8 mouse cellular contexts compared by ENCODE assay signal in genomic region chr5:130221316-130221715, GRCm38 (mm10). TPM values are rescaled to one million over a fixed set of nuclear protein-coding genes. Genes with fewer than 3 reads are reported as not detected.
A peak's percentile ranks its signal among the peaks of the same experiment; 100 is the strongest.
DNase-seq lines count a peak whose midpoint lies in the region; ATAC-seq and TF ChIP-seq lines count a peak whose summit lies in the region.

No protein-coding gene starts in this region.

- intact Hi-C loops in heart, adult 2 months (cut with DNase I) = loop anchor here (2.0 kb wide), 1 partner anchor 49 kb away; no protein-coding TSS in a partner anchor
- intact Hi-C loops in gastrocnemius, postnatal 14 days (cut with DNase I; ENCODE audit: low total_unique reads) = no loop called here
- intact Hi-C loops in gastrocnemius, postnatal 36 days (cut with DNase I) = loop anchor here (5.0 kb wide), 1 partner anchor 49 kb away; the partner anchor contains the start of gene Rabgef1

- H3K79me2 ChIP-seq in heart, adult 2 months (replicated peaks; ENCODE audit: control insufficient read depth, insufficient read depth, low read length) = peaks cover 3% of the 10 kb centered on the region; the same call in 1 of the 2 replicates
- peaks cover 41% of the 10 kb centered on the region for H3K79me2 ChIP-seq in MEL (ENCODE audit: control insufficient read depth, insufficient read depth, low read length, poor library complexity)

- peak overlapping the region; percentile 93 for H3K27ac ChIP-seq in heart, adult 2 months
- H3K27ac ChIP-seq in MEL (ENCODE audit: control insufficient read depth, low read depth, low read length) = no peak overlapping the region
- H3K27ac ChIP-seq in hindbrain, embryonic 16.5 days (ENCODE audit: low read depth, low read length) = peak overlapping the region; percentile 86
- H3K27ac ChIP-seq in midbrain, embryonic 12.5 days (replicated peaks) = no peak overlapping the region

- peak overlapping the region; percentile 82 for H3K4me2 ChIP-seq in hindbrain, embryonic 16.5 days (ENCODE audit: low read length)
- peak overlapping the region; percentile 72 for H3K4me2 ChIP-seq in midbrain, embryonic 12.5 days (replicated peaks)

- DNase-seq in heart, adult 2 months = no peak
- DNase-seq in heart, adult 8-10 months (ENCODE audit: low spot score) = no peak
- DNase-seq in MEL (ENCODE audit: low read depth, low spot score) (no peak), adipocyte (ENCODE audit: low spot score) (no peak)
- no peak for DNase-seq in gastrocnemius, postnatal 14 days
- DNase-seq in gastrocnemius, postnatal 36 days = no peak

- H3K9ac ChIP-seq in heart, adult 2 months (ENCODE audit: low read depth, low read length) = no peak overlapping the region
- H3K9ac ChIP-seq in MEL (ENCODE audit: control insufficient read depth, low read depth, low read length, poor library complexity, severe bottlenecking) = peak overlapping the region; percentile 99
- H3K9ac ChIP-seq in hindbrain, embryonic 16.5 days (ENCODE audit: low read depth, low read length) = peak overlapping the region; percentile 78
- peak overlapping the region; percentile 97 for H3K9ac ChIP-seq in midbrain, embryonic 12.5 days (replicated peaks)

- peaks cover 3% of the 10 kb centered on the region for H3K36me3 ChIP-seq in heart, adult 2 months (ENCODE audit: control insufficient read depth, insufficient read depth, low read length)
- peaks cover 11 to 23% of the 10 kb centered on the region in 2 experiments for H3K36me3 ChIP-seq in MEL (ENCODE audit: control insufficient read depth in 1 of 2, insufficient read depth in 2 of 2, low read length in 2 of 2)
- no peaks in the 10 kb centered on the region for H3K36me3 ChIP-seq in hindbrain, embryonic 16.5 days (ENCODE audit: control insufficient read depth, insufficient read depth, low read length)
- no peaks in the 10 kb centered on the region for H3K36me3 ChIP-seq in midbrain, embryonic 12.5 days

- no peak for TF ChIP-seq RAD21 in MEL (IDR thresholded peaks at IDR 0.05; ENCODE audit: low read depth, low read length)

- H3K4me1 ChIP-seq in heart, adult 2 months (ENCODE audit: control insufficient read depth, insufficient read depth, low read length) = peaks cover 12% of the 10 kb centered on the region
- H3K4me1 ChIP-seq in MEL (ENCODE audit: control insufficient read depth in 1 of 2, insufficient read depth in 2 of 2, low read length in 2 of 2) = peaks cover 0 to 25% of the 10 kb centered on the region in 2 experiments; a peak in 3 of 4 replicates
- peaks cover 19% of the 10 kb centered on the region for H3K4me1 ChIP-seq in hindbrain, embryonic 16.5 days (ENCODE audit: control insufficient read depth, insufficient read depth, low read depth, low read length)
- H3K4me1 ChIP-seq in midbrain, embryonic 12.5 days = peaks cover 18% of the 10 kb centered on the region

- TF ChIP-seq POLR2A in heart, adult 2 months (IDR thresholded peaks at IDR 0.05; ENCODE audit: insufficient read depth, low read depth, low read length) = no peak
- TF ChIP-seq POLR2A in MEL (IDR thresholded peaks at IDR 0.05; ENCODE audit: control insufficient read depth in 1 of 2, insufficient read depth in 1 of 2, low read depth in 1 of 2, low read length in 2 of 2, poor library complexity in 1 of 2) = no peak

- 49% methylated on average over 2 of the region's 2 CpGs for WGBS in heart, adult 2 months
- 54% methylated on average over 2 of the region's 2 CpGs for WGBS in hindbrain, embryonic 16.5 days
- 49% methylated on average over 2 of the region's 2 CpGs for WGBS in midbrain, embryonic 12.5 days

- ATAC-seq in hindbrain, embryonic 16.5 days = 0 out of 2 replicates have a peak, but pooled peaks have one; percentile 3
- no peak for ATAC-seq in midbrain, embryonic 12.5 days (ENCODE audit: low FRiP score, low read depth)

- TF ChIP-seq EP300 in heart, adult 2 months (IDR thresholded peaks at IDR 0.05; ENCODE audit: insufficient read depth, low read depth, low read length) = no peak
- no peak for TF ChIP-seq EP300 in MEL (IDR thresholded peaks at IDR 0.05; ENCODE audit: low read depth in 1 of 2, low read length in 2 of 2)

- peak overlapping the region; percentile 88 for H3K4me3 ChIP-seq in heart, adult 2 months
- peak overlapping the region; percentile 97 to 100 for H3K4me3 ChIP-seq in MEL (ENCODE audit: control insufficient read depth in 1 of 2, insufficient read depth in 1 of 2, low read depth in 2 of 2, low read length in 2 of 2)
- peak overlapping the region; percentile 54 for H3K4me3 ChIP-seq in hindbrain, embryonic 16.5 days (ENCODE audit: low read length)
- H3K4me3 ChIP-seq in midbrain, embryonic 12.5 days = peak overlapping the region; percentile 100

- H3K27me3 ChIP-seq in heart, adult 2 months (ENCODE audit: control insufficient read depth, insufficient read depth, low read length) = no peaks in the 10 kb centered on the region
- no peaks in the 10 kb centered on the region for H3K27me3 ChIP-seq in MEL (ENCODE audit: control insufficient read depth in 1 of 2, insufficient read depth in 2 of 2, low read length in 2 of 2)
- H3K27me3 ChIP-seq in hindbrain, embryonic 16.5 days (replicated peaks; ENCODE audit: control insufficient read depth, insufficient read depth, low read length) = no peaks in the 10 kb centered on the region
- H3K27me3 ChIP-seq in midbrain, embryonic 12.5 days = no peaks in the 10 kb centered on the region

- no peaks in the 10 kb centered on the region for H3K9me3 ChIP-seq in MEL (replicated peaks; ENCODE audit: insufficient read depth, low read length)
- no peaks in the 10 kb centered on the region for H3K9me3 ChIP-seq in hindbrain, embryonic 16.5 days (ENCODE audit: control insufficient read depth, low read length)
- peaks cover 7% of the 10 kb centered on the region; the same call in 1 of the 2 replicates for H3K9me3 ChIP-seq in midbrain, embryonic 12.5 days

- no peak for TF ChIP-seq CTCF in heart, adult 2 months (IDR thresholded peaks at IDR 0.05)
- TF ChIP-seq CTCF in MEL (IDR thresholded peaks at IDR 0.05 in 2 of 3, conservative IDR thresholded peaks at IDR 0.05 in 1 of 3; ENCODE audit: control insufficient read depth in 1 of 3, insufficient read depth in 1 of 3, low read depth in 2 of 3, low read length in 3 of 3, poor library complexity in 1 of 3, severe bottlenecking in 1 of 3) = no peak

TF ChIP-seq in MEL, 35 proteins besides CTCF, POLR2A, EP300 and RAD21:
- TF ChIP-seq MEF2A (IDR thresholded peaks at IDR 0.05; ENCODE audit: extremely low read depth, insufficient replicate concordance, low read depth, low read length, poor library complexity, severe bottlenecking) (no peak), ELF1 (IDR thresholded peaks at IDR 0.05; ENCODE audit: low read depth, low read length) (no peak), ZNF384 (IDR thresholded peaks at IDR 0.05; ENCODE audit: low read depth, low read length) (peak; percentile 81), BHLHE40 (IDR thresholded peaks at IDR 0.05; ENCODE audit: borderline replicate concordance, low read depth, low read length) (no peak)

RNA-seq across cellular contexts. Expression of gene Tmem248, which starts 4.4 kb away (rescaled TPM):
- 10 to 100 TPM; 35.7 to 46.1 TPM for total RNA-seq in heart, adult 2 months (2021)
- polyA plus RNA-seq in heart, adult 2 months (2012; rRNA removed) = 20.8 and 26.1 TPM in 2 replicates
- 10 to 100 TPM; 38.1 to 48.4 (median 46.1) TPM for total RNA-seq in heart, adult 8-10 months (2022)
- 50.5 and 58.2 TPM in 2 replicates for total RNA-seq in MEL (2012; rRNA removed)
- polyA plus RNA-seq in MEL (2012; ENCODE audit: insufficient read depth in 1 of 2, insufficient read length in 2 of 2, low read depth in 1 of 2, low replicate concordance in 2 of 2, missing spikeins in 1 of 2) = 10 to 100 TPM in 1 of 2 experiments, not detected in 1; 55.5 TPM
- 26.0 and 26.6 TPM in 2 replicates for polyA plus RNA-seq in hindbrain, embryonic 16.5 days (2015; fragmentation: Nextera tagmentation; extraction: Ambion mirVana)
- polyA plus RNA-seq in midbrain, embryonic 12.5 days (2016; fragmentation: Nextera tagmentation; extraction: Ambion mirVana) = 33.1 and 34.1 TPM in 2 replicates
- total RNA-seq in gastrocnemius, postnatal 14 days (2021) = 10 to 100 TPM; 28.6 to 29.6 TPM
- 10 to 100 TPM; 30.9 to 43.7 TPM for total RNA-seq in gastrocnemius, postnatal 36 days (2021)

RNA-seq across cellular contexts. Expression of gene Sbds, which starts 34.0 kb away (rescaled TPM):
- total RNA-seq in heart, adult 2 months (2021) = 10 to 100 TPM; 45.8 to 48.7 TPM
- 22.0 and 25.4 TPM in 2 replicates for polyA plus RNA-seq in heart, adult 2 months (2012; rRNA removed)
- 10 to 100 TPM; 50.7 to 62.6 (median 55.7) TPM for total RNA-seq in heart, adult 8-10 months (2022)
- 51.1 and 74.7 TPM in 2 replicates for total RNA-seq in MEL (2012; rRNA removed)
- polyA plus RNA-seq in MEL (2012; ENCODE audit: insufficient read depth in 1 of 2, insufficient read length in 2 of 2, low read depth in 1 of 2, low replicate concordance in 2 of 2, missing spikeins in 1 of 2) = 10 to 100 TPM in 1 of 2 experiments, not detected in 1; 88.1 TPM
- 56.1 and 64.4 TPM in 2 replicates for polyA plus RNA-seq in hindbrain, embryonic 16.5 days (2015; fragmentation: Nextera tagmentation; extraction: Ambion mirVana)
- 70.5 and 73.7 TPM in 2 replicates for polyA plus RNA-seq in midbrain, embryonic 12.5 days (2016; fragmentation: Nextera tagmentation; extraction: Ambion mirVana)
- total RNA-seq in gastrocnemius, postnatal 14 days (2021) = 10 to 100 TPM; 22.6 to 23.4 TPM
- total RNA-seq in gastrocnemius, postnatal 36 days (2021) = 10 to 100 TPM; 24.1 to 24.6 TPM

RNA-seq across cellular contexts. Expression of gene Tyw1, which starts 34.1 kb away (rescaled TPM):
- 1 to 10 TPM; 7.0 to 9.8 TPM for total RNA-seq in heart, adult 2 months (2021)
- 5.1 and 5.7 TPM in 2 replicates for polyA plus RNA-seq in heart, adult 2 months (2012; rRNA removed)
- 1 to 10 TPM; 6.9 to 8.4 (median 7.8) TPM for total RNA-seq in heart, adult 8-10 months (2022)
- 33.0 and 38.8 TPM in 2 replicates for total RNA-seq in MEL (2012; rRNA removed)
- 100 to 1,000 TPM in 1 of 2 experiments, 10 to 100 TPM in 1; 33.3 to 133 TPM for polyA plus RNA-seq in MEL (2012; ENCODE audit: insufficient read depth in 1 of 2, insufficient read length in 2 of 2, low read depth in 1 of 2, low replicate concordance in 2 of 2, missing spikeins in 1 of 2)
- polyA plus RNA-seq in hindbrain, embryonic 16.5 days (2015; fragmentation: Nextera tagmentation; extraction: Ambion mirVana) = 22.0 and 23.5 TPM in 2 replicates
- polyA plus RNA-seq in midbrain, embryonic 12.5 days (2016; fragmentation: Nextera tagmentation; extraction: Ambion mirVana) = 28.6 and 30.4 TPM in 2 replicates
- total RNA-seq in gastrocnemius, postnatal 14 days (2021) = 1 to 10 TPM; 7.8 to 9.1 TPM
- 10 to 100 TPM in 1 of 2 experiments, 1 to 10 TPM in 1; 9.6 to 10.3 TPM for total RNA-seq in gastrocnemius, postnatal 36 days (2021)

RNA-seq across cellular contexts. Expression of gene Rabgef1, which starts 49.7 kb away (rescaled TPM):
- total RNA-seq in heart, adult 2 months (2021) = 10 to 100 TPM; 19.6 to 25.5 TPM
- 15.2 and 15.6 TPM in 2 replicates for polyA plus RNA-seq in heart, adult 2 months (2012; rRNA removed)
- total RNA-seq in heart, adult 8-10 months (2022) = 10 to 100 TPM; 20.6 to 24.3 (median 22.0) TPM
- total RNA-seq in MEL (2012; rRNA removed) = 24.3 and 25.8 TPM in 2 replicates
- 10 to 100 TPM in 1 of 2 experiments, not detected in 1; 35.1 TPM for polyA plus RNA-seq in MEL (2012; ENCODE audit: insufficient read depth in 1 of 2, insufficient read length in 2 of 2, low read depth in 1 of 2, low replicate concordance in 2 of 2, missing spikeins in 1 of 2)
- 40.0 and 41.7 TPM in 2 replicates for polyA plus RNA-seq in hindbrain, embryonic 16.5 days (2015; fragmentation: Nextera tagmentation; extraction: Ambion mirVana)
- 33.1 and 36.9 TPM in 2 replicates for polyA plus RNA-seq in midbrain, embryonic 12.5 days (2016; fragmentation: Nextera tagmentation; extraction: Ambion mirVana)
- total RNA-seq in gastrocnemius, postnatal 14 days (2021) = 10 to 100 TPM; 46.4 to 46.9 TPM
- total RNA-seq in gastrocnemius, postnatal 36 days (2021) = 10 to 100 TPM; 67.7 to 81.8 TPM

Comparison
In these comparisons a context has a peak if more than half of its experiments do, and no peak if none do; other contexts are left out.
1. H3K27ac ChIP-seq: peak in heart, adult 2 months (single experiment) and hindbrain, embryonic 16.5 days (single experiment); none in MEL (single experiment) and midbrain, embryonic 12.5 days (single experiment).
2. Peak in every context shown above with its lines, with median percentiles within 50 percentile points of each other: H3K4me3 ChIP-seq.